Mouse (Mus musculus): Measurements from ENCODE around the gene Usp19. TPM values are rescaled to one million over a fixed set of nuclear protein-coding genes. Genes with fewer than 3 reads are reported as not detected.

The Usp19 gene
- polyA plus RNA-seq, 1 experiment, result 161 TPM

DNA sequence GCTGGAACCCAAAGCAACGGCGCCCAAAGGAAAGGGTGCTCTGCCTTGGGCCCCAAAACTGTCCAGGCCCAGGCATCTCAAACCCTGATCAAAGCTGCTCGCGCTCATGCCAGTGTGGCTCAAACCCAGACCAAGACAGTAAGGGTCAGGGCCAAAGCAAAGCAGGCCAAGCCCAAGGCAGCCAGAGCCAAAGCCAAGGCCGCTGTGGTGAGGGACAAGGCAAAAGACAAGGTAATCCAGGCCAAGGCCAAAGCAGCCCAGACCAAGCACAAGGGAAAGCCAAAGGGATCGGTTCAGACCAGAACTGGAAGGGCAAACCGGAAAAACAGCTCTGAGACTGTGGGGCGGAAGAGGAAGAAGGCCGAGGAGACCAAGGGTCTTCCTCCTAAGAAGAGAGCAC is 26.7 kb upstream of the Usp19 start:
- TF ChIP-seq POLR2A (IDR thresholded peaks at IDR 0.05; ENCODE audit: borderline replicate concordance, extremely low read depth, low read depth, low read length) (no peak), CTCF (IDR thresholded peaks at IDR 0.05; ENCODE audit: insufficient read depth, low read length) (no peak)
- no peak for DNase-seq
- Histone ChIP-seq H3K4me1 (ENCODE audit: control insufficient read depth, insufficient read depth, low read length) (peaks cover 14% of the 10 kb centered on the region), H3K4me3 (replicated peaks; ENCODE audit: extremely low read depth, low read depth, low read length) (no peak overlapping the region)
- 88% methylated on average over 9 of the region's 9 CpGs for WGBS

DNA sequence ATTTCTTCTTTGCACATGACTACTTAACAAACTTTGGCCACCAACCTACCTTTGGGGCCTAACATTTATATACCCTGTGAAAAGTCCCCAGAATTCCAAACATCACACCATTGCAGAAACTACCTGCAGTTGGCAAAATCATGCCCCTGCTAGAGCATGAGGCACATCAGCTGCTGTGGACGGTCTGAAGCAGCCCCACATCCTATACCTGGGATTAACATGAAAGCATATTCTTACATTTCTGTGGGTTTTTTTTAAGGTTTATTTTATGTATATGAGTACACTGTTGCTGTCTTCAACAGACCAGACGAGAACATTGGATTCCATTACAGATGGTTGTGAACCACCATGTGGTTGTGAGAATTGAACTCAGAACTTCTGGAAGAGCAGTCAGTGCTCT is 24.2 kb upstream of the Usp19 start:
- TF ChIP-seq CTCF (IDR thresholded peaks at IDR 0.05; ENCODE audit: insufficient read depth, low read length), result no peak
- no peak for TF ChIP-seq POLR2A (IDR thresholded peaks at IDR 0.05; ENCODE audit: borderline replicate concordance, extremely low read depth, low read depth, low read length)
- no peak for DNase-seq
- Histone ChIP-seq H3K4me1 (ENCODE audit: control insufficient read depth, insufficient read depth, low read length) (peaks cover 14% of the 10 kb centered on the region), H3K4me3 (replicated peaks; ENCODE audit: extremely low read depth, low read depth, low read length) (no peak overlapping the region)
- 88% methylated on average over 2 of the region's 2 CpGs for WGBS

DNA sequence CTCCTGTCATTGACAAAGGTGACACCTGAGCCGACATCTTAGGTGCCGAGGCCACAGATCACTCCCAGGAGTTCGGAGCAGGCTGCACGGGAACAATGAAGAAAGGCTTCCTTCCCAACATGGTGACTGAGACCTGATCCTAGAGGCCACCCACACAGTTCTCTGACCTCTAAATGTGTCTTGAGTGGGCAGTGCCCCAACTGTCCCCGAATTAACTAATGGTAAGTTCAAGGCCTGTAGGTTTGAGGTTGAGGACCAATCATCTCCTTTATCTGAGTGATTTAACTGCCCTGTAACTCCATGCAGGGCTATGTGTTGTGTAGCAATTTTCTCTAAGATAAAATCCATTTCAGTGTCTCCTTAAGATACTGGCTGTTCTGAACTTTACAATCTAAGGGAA is 21.0 kb upstream of the Usp19 start:
- TF ChIP-seq CTCF (IDR thresholded peaks at IDR 0.05; ENCODE audit: insufficient read depth, low read length) (no peak), POLR2A (IDR thresholded peaks at IDR 0.05; ENCODE audit: borderline replicate concordance, extremely low read depth, low read depth, low read length) (no peak)
- DNase-seq, result no peak
- WGBS, result 49% methylated on average over 5 of the region's 5 CpGs
- no peak overlapping the region for H3K4me3 ChIP-seq (replicated peaks; ENCODE audit: extremely low read depth, low read depth, low read length)
- no peaks in the 10 kb centered on the region for H3K4me1 ChIP-seq (ENCODE audit: control insufficient read depth, insufficient read depth, low read length)

DNA sequence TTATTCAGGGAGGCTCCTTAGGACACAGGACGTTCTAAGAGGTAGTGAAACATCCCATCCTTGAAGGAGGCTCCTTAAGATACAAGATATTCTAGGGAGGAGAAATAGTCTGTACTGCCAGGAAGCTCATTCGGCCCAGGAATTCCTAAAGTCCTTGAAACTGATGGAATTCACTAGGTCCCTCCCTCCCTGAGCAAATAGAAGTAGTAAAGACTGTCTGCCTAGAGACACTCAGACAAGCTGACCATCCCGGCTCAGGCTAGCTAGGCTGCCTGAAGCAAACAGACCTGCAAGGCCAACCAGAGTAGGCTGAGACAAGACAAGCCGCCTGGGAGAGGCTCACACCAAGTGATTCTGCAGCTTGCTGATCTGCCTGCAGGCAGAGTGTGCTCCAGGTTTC is 20.6 kb upstream of the Usp19 start:
- no peaks in the 10 kb centered on the region for H3K4me1 ChIP-seq (ENCODE audit: control insufficient read depth, insufficient read depth, low read length)
- no peak for TF ChIP-seq POLR2A (IDR thresholded peaks at IDR 0.05; ENCODE audit: borderline replicate concordance, extremely low read depth, low read depth, low read length)
- no peak for TF ChIP-seq CTCF (IDR thresholded peaks at IDR 0.05; ENCODE audit: insufficient read depth, low read length)
- no peak for DNase-seq

DNA sequence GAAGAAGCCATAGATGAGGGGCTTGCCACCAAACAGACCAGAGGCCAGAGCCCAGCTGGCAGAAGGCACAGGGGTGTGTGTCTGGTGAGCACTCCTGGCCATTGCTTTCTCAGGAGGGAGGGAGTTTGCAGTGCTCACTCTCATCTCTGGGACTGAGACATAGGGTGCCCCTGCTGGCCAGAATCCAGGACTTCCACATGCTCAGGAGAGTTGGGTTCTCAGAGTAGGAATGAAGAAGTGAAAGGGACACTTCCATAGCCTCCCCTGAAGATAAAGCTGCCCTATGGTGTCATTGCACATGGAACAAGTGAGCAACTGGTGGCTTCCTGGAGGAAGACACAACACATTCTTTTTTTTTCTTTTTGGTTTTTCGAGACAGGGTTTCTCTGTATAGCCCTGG is 15.9 kb upstream of the Usp19 start:
- Histone ChIP-seq H3K4me1 (ENCODE audit: control insufficient read depth, insufficient read depth, low read length) (peaks cover 4% of the 10 kb centered on the region), H3K4me3 (replicated peaks; ENCODE audit: extremely low read depth, low read depth, low read length) (no peak overlapping the region)
- 25% methylated on average over 1 of the region's 1 CpGs for WGBS
- TF ChIP-seq CTCF (IDR thresholded peaks at IDR 0.05; ENCODE audit: insufficient read depth, low read length) (no peak), POLR2A (IDR thresholded peaks at IDR 0.05; ENCODE audit: borderline replicate concordance, extremely low read depth, low read depth, low read length) (no peak)
- DNase-seq, result no peak

More for the DNA sequence above, 20.6 kb upstream of the Usp19 start:
- WGBS, result 42% methylated on average over 4 of the region's 4 CpGs
- no peak overlapping the region for H3K4me3 ChIP-seq (replicated peaks; ENCODE audit: extremely low read depth, low read depth, low read length)

DNA sequence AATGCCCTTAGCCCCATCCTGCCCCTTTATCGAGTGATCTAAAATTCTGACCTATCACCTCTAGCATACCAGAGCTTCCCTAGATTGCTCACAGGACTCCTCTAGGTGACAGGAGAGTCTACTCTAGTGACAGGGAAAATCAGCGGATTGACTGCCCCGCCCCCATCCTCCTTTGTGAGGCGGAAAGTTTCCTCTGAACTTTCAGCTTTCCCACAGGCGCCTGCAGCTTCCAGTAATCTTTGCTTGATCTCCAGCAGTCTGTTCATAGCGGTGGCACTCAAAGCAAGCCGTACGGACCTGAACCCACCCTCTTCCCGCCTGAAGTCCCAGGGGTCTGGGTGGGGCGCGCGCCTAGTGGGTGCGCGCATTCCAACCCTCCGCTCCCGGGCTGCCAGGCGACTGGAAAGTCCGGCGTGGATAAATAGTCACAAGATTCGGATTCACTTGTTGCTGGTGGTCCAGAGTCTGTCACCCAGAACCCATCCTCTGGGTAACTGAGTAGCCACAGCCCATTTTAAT is 11.7 kb upstream of the Usp19 start:
- Histone ChIP-seq H3K4me3 (replicated peaks; ENCODE audit: extremely low read depth, low read depth, low read length) (peak overlapping the region; percentile 81), H3K4me1 (ENCODE audit: control insufficient read depth, insufficient read depth, low read length) (peaks cover 5% of the 10 kb centered on the region)
- peak; percentile 86 for DNase-seq
- TF ChIP-seq CTCF (IDR thresholded peaks at IDR 0.05; ENCODE audit: insufficient read depth, low read length) (no peak), POLR2A (IDR thresholded peaks at IDR 0.05; ENCODE audit: borderline replicate concordance, extremely low read depth, low read depth, low read length) (peak; percentile 50; the same call in 1 of the 2 replicates)
- under 1% methylated on average over 20 of the region's 20 CpGs for WGBS

DNA sequence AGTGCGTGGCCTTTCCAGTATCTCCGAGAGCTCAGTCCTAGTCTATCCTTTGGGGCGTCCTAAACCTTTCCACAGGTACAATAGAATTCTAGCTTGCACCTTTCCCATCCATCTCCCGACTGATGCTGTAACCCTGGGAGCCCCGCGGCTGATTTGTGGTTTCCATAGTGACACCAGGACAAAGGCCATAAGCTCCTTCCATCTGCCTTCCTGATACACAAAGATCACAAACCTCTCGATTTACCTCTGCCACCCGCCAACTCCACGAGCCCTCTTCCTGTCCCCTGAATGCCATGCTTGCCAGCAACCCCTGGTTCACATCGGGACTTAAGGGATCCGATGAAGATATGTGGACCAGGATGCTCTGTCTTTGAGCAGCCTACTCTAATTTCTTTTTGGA is 11.2 kb upstream of the Usp19 start:
- TF ChIP-seq CTCF (IDR thresholded peaks at IDR 0.05; ENCODE audit: insufficient read depth, low read length) (no peak), POLR2A (IDR thresholded peaks at IDR 0.05; ENCODE audit: borderline replicate concordance, extremely low read depth, low read depth, low read length) (no peak)
- DNase-seq, result no peak
- peaks cover 5% of the 10 kb centered on the region for H3K4me1 ChIP-seq (ENCODE audit: control insufficient read depth, insufficient read depth, low read length)
- no peak overlapping the region for H3K4me3 ChIP-seq (replicated peaks; ENCODE audit: extremely low read depth, low read depth, low read length)
- 30% methylated on average over 11 of the region's 11 CpGs for WGBS

DNA sequence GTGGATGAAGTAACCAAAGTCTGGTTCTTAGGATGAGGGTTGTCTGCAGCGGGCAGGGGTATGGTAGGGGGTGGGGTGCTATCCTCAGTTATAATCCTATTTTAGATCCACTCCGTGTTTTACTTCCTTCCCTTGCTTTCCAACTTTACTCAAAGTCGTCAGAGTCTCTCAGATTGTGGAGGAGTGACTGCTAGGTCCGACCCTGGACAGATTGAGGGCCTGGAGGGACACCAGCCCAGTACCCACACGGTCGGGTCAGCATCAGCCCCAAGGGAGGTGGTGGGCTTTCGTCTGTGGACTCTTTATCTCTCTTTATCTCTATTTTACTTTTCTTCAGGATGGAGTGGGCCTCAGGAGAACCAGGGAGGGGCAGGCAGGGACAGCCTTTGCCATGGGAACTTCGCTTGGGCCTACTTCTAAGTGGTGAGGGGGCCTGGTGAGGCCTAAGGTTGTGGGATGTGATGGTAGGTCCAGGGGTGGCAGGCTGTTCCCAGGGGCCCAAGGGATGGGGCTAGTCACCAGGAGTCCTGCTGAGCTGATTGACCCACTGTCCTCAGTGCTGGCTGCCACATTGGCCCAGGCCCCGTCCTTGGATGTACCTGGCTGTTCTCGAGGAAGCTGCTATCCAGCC is 10.6 kb upstream of the Usp19 start, which contains the start of gene Lamb2:
Gene Lamb2, plus strand, starts transcription at position 16 of the 631 bp plus-strand sequence.
- Histone ChIP-seq H3K4me1 (ENCODE audit: control insufficient read depth, insufficient read depth, low read length) (peaks cover 5% of the 10 kb centered on the region), H3K4me3 (replicated peaks; ENCODE audit: extremely low read depth, low read depth, low read length) (peak within 1 kb of the TSS; percentile 98)
- 15% methylated on average over 10 of the region's 10 CpGs for WGBS
- TF ChIP-seq POLR2A (IDR thresholded peaks at IDR 0.05; ENCODE audit: borderline replicate concordance, extremely low read depth, low read depth, low read length) (peak; percentile 81; the same call in 1 of the 2 replicates), CTCF (IDR thresholded peaks at IDR 0.05; ENCODE audit: insufficient read depth, low read length) (no peak)
- DNase-seq, result peak; percentile 63

DNA sequence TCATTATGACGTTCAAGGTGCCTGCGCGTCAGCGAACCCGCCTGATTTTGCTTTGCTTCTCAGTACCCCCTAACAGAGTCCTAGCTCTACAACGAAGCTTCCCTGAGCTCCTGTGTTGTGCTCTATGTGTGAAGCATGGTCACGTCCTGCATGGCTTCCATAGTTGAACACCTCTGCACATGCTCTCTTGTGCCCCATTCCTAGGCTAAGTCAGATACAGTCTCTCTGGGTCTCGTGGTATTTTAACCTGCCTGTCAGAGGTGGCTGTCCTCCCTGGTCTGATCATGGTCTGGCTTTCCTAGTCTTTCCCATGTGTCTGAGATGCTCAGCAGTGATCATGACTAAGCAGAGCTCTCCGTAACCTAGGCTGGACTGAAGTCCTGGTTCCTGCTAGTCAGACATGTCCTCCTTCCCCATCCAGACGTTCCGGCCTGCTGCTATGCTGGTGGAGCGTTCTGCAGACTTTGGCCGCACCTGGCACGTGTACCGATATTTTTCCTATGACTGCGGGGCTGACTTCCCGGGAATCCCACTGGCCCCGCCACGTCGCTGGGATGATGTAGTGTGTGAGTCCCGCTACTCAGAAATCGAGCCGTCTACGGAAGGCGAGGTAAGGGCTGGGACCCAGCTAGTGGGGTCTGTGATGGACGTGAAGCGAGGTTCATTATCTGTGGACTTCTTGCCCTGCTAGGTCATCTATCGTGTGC is 9.4 kb upstream of the Usp19 start:
- 87% methylated on average over 28 of the region's 28 CpGs for WGBS

More for the DNA sequence above, 9.4 kb upstream of the Usp19 start:
- H3K4me1 ChIP-seq (ENCODE audit: control insufficient read depth, insufficient read depth, low read length), result peaks cover 5% of the 10 kb centered on the region
- TF ChIP-seq POLR2A (IDR thresholded peaks at IDR 0.05; ENCODE audit: borderline replicate concordance, extremely low read depth, low read depth, low read length), result no peak
- no peak for TF ChIP-seq CTCF (IDR thresholded peaks at IDR 0.05; ENCODE audit: insufficient read depth, low read length)
- DNase-seq, result no peak
- no peak overlapping the region for H3K4me3 ChIP-seq (replicated peaks; ENCODE audit: extremely low read depth, low read depth, low read length)

All from lung, adult 2 months (tissue).